Mouse (Mus musculus): ENCODE data around the gene AC170998.1. TPM values are rescaled to one million over a fixed set of nuclear protein-coding genes. Genes with fewer than 3 reads are reported as not detected.
"Not testable (repeated sequence)": the region's sequence is repeated elsewhere in the genome, so short reads cannot be mapped to it uniquely, and the experiment has no call there.

AC170998.1 gene
- total RNA-seq, 2 experiments from 2014 or later: 8.7 TPM; not detected in 1

DNA sequence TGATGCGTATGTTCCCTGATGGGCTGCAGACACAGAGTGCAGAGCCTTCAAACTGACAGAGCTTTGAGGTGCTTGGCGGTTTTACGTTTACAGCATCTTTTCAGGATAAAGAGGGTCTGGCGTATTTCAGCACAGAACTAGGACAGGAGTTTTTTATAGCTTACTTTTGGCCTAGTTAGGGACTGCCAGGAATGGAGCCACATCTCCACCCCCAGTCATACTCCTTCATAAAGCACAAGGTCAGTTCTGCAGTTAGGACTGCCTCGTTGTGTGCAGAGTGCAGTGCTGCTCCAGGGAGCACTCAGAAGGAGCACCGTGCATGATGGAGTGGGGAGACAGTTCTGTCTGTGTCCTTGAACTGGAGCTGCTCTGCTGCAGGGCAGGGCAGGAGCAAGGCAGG lies 19.9 kb downstream of the AC170998.1 start:
- no peak for ATAC-seq (replicated peaks; ENCODE audit: low FRiP score, low TSS enrichment, poor library complexity, severe bottlenecking)

DNA sequence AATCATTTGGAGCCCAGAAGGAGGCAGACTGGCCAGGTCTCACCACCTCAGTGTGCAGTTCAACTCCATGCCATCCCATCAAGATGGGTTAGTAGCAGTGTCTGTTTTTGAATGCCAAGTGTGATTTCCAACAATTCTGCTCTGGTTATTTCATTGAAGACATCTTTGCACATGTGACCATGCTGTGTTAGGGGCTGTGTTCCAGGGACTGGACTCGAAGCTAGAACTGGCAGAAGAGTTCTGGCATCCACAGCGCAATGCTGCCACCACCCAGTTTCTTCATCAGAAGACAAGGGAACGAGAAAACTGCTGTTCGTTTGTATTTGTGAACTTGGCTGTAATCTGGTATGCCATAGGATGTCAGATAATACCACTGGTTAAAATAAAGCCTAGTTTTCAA lies 22.1 kb downstream of the AC170998.1 start:
- no peak for ATAC-seq (replicated peaks; ENCODE audit: low FRiP score, low TSS enrichment, poor library complexity, severe bottlenecking)

DNA sequence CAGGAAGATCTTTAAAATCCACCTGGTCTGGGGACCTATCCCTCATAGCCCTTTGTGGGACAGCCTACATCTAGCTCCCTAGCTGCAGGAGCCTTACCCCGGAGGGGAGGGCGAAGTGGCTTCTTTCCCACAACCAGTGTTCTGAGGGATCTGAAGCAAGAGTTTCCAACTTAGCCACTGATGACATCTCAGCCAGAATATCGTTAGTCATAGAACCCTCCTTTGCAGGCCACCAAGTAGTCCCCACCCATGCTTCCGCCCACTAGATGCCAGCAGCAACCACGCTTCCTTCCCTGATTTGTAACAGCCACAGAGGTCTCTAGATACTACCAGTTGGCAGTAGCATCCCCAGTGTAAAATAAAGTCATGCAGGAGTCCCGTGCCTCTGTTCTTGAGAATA lies 24.7 kb downstream of the AC170998.1 start:
- peak; percentile 21; the same call in 1 of the 2 replicates for ATAC-seq (replicated peaks; ENCODE audit: low FRiP score, low TSS enrichment, poor library complexity, severe bottlenecking)

DNA sequence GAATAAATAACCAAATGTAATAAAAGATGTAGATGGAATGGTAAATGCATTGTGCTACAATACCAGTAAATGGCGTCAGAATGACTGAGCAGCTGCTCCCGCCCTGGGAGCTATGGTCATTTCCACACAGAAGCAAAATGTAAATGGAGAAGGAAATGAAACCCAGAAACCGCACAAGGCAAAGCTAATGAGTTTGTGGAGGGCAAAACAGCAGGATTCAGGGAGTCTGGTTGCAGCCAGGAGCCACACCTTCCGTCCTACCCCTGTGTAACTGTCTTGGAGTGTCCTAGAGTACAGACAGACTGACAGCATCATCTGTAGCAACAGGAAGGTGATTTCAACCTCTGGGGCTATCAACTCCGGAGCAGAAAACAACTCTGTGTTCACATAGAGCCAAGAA lies 30.6 kb downstream of the AC170998.1 start:
- ATAC-seq (replicated peaks; ENCODE audit: low FRiP score, low TSS enrichment, poor library complexity, severe bottlenecking): no peak

DNA sequence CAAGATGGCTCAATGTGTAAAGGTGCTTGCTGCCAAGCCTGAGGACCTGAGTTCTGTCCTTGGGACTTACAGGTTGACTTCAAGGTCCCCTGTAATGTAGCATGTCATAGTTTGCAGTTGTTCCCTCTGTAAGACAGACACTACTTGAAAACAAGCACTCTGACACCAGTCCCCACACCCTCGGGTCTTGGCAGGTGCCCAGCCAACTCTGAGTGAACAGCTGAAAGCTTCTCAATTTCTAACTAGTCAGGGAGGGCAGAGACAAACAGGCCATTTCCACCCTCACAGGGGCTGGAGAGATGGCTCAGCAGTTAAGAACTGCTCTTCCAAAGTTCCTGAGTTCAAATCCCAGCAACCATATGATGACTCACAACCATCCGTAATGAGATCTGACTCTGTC lies 31.6 kb downstream of the AC170998.1 start:
- ATAC-seq (replicated peaks; ENCODE audit: low FRiP score, low TSS enrichment, poor library complexity, severe bottlenecking): no peak

DNA sequence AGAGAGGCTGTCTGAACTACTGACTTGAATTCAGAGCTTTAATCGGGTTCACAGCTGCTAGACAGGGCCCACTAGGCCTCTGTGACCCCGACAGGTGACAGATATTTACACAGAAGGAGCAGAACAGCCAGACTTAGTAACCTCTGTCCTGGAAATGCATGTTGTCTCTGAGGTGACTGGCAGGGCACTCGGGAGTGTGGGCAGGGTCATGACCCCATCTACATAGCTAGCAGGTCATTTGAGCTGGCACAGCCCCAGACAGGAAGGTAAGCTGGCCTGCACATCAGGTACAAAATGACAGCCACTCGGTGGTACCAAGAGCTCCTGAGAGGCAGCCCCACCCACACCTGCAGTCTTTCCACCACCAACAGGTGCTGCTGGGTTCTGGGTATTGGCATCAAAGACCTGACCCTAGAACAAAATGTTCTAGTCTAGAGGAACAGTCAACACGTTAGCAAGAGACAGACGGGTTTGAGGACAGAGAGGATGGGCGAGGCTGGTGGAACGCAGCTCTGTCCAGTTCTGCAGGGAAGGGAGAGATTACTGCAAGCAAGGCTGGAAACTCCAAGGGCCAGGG lies 34.9 kb downstream of the AC170998.1 start:
- ATAC-seq (replicated peaks; ENCODE audit: low FRiP score, low TSS enrichment, poor library complexity, severe bottlenecking): no peak

DNA sequence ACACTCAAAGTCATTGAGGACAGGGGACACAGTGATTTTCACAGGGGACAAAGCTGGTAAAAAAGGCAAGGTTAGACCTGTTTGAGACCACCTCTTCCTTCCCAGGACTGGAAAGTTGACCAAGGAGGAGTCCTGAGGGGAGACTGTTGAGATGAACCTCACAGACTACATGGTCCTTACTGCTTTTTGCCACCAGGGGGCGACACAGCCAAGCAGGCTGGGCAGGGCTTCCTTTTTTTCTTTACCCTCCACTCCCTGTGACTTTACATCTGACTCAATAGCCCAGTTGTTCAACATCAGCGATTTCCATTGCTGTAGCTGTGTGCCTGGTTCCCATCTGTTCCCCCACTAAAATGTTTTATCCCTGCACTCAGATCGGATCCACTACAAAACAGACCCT lies 36.0 kb downstream of the AC170998.1 start:
- ATAC-seq (replicated peaks; ENCODE audit: low FRiP score, low TSS enrichment, poor library complexity, severe bottlenecking): peak; percentile 71

DNA sequence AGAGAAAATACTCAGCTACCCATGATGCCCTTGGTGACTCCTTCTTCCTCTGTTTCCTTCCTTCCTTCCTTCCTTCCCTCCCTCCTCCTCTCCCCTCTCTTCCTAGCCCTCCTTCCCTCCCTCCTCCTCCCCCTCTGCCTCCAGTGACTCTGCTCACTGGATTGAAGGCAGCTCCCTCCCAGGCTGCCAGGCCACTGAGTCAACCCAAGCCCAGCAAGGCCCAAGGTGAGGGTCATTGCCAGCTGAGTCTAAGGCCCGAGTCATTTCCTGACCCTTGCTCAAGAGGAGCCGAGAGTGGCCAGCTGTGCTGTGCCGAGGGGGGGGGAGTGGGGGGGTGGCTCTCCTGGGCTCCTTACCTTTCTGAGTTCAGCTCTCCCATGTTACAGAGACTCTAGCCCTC lies 40.3 kb downstream of the AC170998.1 start:
- no peak for ATAC-seq (replicated peaks; ENCODE audit: low FRiP score, low TSS enrichment, poor library complexity, severe bottlenecking)

DNA sequence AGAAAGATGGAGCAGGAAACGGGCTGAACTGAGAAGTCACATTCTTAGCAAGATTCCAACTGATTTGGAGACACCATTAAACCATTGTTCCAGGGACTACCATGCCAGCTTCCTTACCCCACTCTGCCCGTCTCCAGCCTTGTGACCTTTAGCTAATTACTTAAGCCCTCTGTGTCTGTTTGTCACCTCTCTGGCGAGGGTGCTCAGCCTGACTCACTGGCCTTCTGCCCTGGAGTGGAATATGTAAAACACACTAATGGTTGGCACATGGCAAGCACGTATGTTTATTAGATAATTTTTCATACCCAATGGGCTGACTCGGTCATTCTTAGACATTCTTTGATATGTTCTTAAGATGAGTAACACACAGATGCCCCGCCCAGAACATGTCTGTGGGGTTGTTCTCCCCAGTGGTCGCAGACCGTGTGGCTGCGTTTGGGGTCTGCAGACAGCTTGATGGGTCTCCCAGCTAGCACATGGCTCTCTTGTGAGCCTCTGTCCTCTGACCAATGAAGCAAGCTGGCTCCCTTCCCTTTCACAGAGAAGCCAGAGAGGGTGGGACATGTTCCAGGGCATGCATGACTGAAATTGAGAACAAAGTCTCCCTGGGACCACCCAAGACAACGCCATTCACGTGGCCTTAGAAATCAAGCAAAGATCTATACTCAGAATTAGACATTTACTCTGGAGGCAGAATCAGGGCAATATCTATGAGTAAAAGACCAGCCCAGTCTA lies 41.1 kb downstream of the AC170998.1 start:
- no peak for ATAC-seq (replicated peaks; ENCODE audit: low FRiP score, low TSS enrichment, poor library complexity, severe bottlenecking)

DNA sequence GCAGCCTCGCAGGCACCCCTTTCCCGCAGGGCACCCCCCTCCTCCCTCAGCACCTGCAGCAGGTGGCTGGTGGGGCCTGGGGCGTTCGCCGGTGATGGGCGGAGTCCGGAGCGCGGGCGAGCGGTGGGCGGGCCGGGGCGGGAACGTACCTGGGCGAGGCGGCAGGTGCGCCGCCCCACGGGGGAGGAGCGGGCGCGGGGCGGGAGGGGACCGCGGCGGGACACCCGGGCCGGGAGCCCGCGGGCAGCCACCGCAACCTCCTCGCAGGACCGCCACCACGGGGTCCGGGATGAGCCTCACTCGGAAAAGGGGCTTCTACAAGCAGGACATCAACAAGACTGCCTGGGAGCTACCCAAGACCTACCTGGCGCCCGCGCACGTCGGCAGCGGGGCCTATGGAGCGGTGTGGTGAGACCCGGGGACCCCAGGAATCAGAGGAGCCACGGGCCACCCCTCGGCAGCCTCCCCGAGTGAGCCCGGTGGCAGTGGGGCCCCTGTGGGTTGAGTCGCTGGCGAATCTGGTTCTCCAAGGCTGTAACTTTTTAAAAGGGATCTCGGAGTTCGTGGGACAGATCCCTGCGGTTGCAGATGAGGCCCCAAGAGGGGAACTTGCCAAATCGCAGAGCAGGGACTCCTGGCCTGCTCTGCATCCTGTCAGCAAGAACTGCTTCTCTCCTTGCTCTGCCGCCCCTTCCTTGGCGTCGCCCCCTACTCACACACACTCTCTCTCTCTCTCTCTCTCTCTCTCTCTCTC lies 43.4 kb downstream of the AC170998.1 start, which contains the start of gene Mapk13:
Gene Mapk13, plus strand, starts transcription at position 177 of the 754 bp plus-strand sequence.
- ATAC-seq (replicated peaks; ENCODE audit: low FRiP score, low TSS enrichment, poor library complexity, severe bottlenecking): no peak

DNA sequence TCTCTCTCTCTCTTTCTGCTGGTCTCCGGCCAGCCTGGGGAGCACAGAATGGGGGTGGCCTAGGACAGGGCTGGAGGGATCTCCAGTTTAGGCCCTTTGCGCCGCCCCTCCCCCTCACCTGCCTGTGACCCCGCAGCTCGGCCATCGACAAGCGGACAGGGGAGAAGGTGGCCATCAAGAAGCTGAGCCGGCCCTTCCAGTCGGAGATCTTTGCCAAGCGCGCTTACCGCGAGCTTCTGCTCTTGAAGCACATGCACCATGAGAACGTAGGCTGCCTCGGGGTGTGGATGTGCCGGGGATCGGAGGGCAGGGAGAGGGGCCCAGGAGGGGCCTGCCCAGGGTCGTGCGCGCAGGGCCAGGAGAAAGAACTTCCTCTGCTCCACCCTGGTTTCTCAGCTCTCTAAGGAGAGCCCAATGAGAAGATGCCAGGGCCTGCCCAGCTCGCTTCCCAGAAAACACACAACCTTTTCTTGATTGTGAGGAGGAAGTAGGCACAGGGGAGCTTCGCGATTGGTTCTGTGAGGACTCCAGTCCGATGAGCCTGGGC lies 44.1 kb downstream of the AC170998.1 start:
- no peak; the same call in 1 of the 2 replicates for ATAC-seq (replicated peaks; ENCODE audit: low FRiP score, low TSS enrichment, poor library complexity, severe bottlenecking)

DNA sequence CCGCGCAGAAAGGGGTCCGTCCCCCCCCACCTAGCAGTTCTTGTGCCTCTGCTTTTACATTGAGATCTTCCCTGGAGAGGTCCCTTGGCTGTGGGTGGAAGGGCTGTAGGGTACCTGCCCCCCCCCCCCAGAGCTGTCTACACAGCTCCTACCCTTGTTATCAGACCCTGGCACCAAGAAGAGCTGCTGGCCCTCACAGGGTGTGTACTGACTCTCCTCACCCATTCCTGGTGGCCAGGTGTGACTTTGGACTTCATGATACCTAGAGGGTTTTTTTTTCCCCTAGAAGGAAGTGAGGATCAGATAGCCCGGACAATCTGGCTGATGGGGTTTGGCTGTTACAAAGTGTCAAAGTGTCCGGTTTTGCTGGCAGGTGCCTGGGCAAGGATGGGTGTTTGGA lies 45.4 kb downstream of the AC170998.1 start:
- ATAC-seq (replicated peaks; ENCODE audit: low FRiP score, low TSS enrichment, poor library complexity, severe bottlenecking): no peak

DNA sequence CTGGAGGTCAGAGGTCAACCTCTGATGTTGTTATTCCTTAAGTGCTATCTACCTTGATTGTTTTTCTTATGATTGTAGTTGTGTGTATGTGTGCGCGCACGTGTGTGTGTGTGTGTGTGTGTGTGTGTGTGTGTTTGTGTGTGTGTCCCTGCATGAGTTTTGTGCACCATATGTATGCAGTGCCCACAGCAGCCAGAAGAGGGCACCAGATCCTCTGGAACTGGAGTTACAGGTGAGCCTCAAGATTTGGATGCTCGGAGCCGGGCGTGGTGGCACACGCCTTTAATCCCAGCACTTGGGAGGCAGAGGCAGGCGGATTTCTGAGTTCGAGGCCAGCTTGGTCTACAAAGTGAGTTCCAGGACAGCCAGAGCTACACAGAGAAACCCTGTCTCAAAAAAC lies 48.4 kb downstream of the AC170998.1 start:
- not testable (repeated sequence) for ATAC-seq (replicated peaks; ENCODE audit: low FRiP score, low TSS enrichment, poor library complexity, severe bottlenecking)

DNA sequence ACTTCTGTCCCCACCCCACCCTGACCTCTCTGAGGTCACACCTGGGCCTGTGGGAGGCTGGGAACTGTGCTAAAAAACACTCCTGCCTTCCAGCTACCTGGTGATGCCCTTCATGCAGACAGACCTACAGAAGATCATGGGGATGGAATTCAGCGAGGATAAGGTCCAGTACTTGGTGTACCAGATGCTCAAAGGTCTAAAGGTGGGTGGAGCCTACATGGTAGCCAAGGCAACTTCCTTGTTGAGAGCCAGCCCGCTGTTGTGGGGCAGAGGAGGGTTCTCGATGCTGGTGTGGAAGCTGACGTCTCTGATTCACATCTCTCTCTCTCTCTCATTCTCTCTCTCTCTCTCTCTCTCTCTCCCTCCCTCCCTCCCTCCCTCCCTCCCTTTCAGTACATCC lies 49.3 kb downstream of the AC170998.1 start:
- ATAC-seq (replicated peaks; ENCODE audit: low FRiP score, low TSS enrichment, poor library complexity, severe bottlenecking): no peak

Other genes with a start within 250 kb of the AC170998.1 start
- 19.8 and 32.3 TPM in 2 replicates for gene Fkbp5, start 208.6 kb upstream of the AC170998.1 start, total RNA-seq (2014; fragmentation: Nextera tagmentation)
- gene Fkbp5, start 208.6 kb upstream of the AC170998.1 start, total RNA-seq (2017): 19.9 and 25.1 TPM in 2 replicates
- gene Armc12, start 195.3 kb upstream of the AC170998.1 start, total RNA-seq (2014; fragmentation: Nextera tagmentation): not detected in 2 replicates
- not detected in 2 replicates for gene Armc12, start 195.3 kb upstream of the AC170998.1 start, total RNA-seq (2017)
- not detected in 2 replicates for gene Clpsl2, start 176.7 kb upstream of the AC170998.1 start, total RNA-seq (2014; fragmentation: Nextera tagmentation)
- gene Clpsl2, start 176.7 kb upstream of the AC170998.1 start, total RNA-seq (2017): not detected in 2 replicates
- not detected in 2 replicates for gene Clps, start 165.3 kb upstream of the AC170998.1 start, total RNA-seq (2014; fragmentation: Nextera tagmentation)
- not detected in 2 replicates for gene Clps, start 165.3 kb upstream of the AC170998.1 start, total RNA-seq (2017)
- gene Lhfpl5, start 150.4 kb upstream of the AC170998.1 start, total RNA-seq (2014; fragmentation: Nextera tagmentation): not detected in 2 replicates
- gene Lhfpl5, start 150.4 kb upstream of the AC170998.1 start, total RNA-seq (2017): not detected in 2 replicates
- 141 and 164 TPM in 2 replicates for gene Srpk1, start 103.4 kb upstream of the AC170998.1 start, total RNA-seq (2014; fragmentation: Nextera tagmentation)
- gene Srpk1, start 103.4 kb upstream of the AC170998.1 start, total RNA-seq (2017): 159 and 165 TPM in 2 replicates
- 1.9 and 3.7 TPM in 2 replicates for gene Slc26a8, start 35.9 kb upstream of the AC170998.1 start, total RNA-seq (2014; fragmentation: Nextera tagmentation)
- 1.2 TPM in 1 of 2 replicates, not detected in the other for gene Slc26a8, start 35.9 kb upstream of the AC170998.1 start, total RNA-seq (2017)
- 93.9 and 100 TPM in 2 replicates for gene Mapk14, start 34.8 kb upstream of the AC170998.1 start, total RNA-seq (2014; fragmentation: Nextera tagmentation)
- gene Mapk14, start 34.8 kb upstream of the AC170998.1 start, total RNA-seq (2017): 54.0 and 87.6 TPM in 2 replicates
- gene Mapk13, start 43.2 kb downstream of the AC170998.1 start, total RNA-seq (2014; fragmentation: Nextera tagmentation): not detected in 2 replicates
- gene Mapk13, start 43.2 kb downstream of the AC170998.1 start, total RNA-seq (2017): 0.42 TPM in 1 of 2 replicates, not detected in the other
- 61.1 and 68.0 TPM in 2 replicates for gene Brpf3, start 75.0 kb downstream of the AC170998.1 start, total RNA-seq (2014; fragmentation: Nextera tagmentation)
- gene Brpf3, start 75.0 kb downstream of the AC170998.1 start, total RNA-seq (2017): 5.3 and 6.2 TPM in 2 replicates
- gene Pnpla1, start 132.3 kb downstream of the AC170998.1 start, total RNA-seq (2014; fragmentation: Nextera tagmentation): not detected in 2 replicates
- gene Pnpla1, start 132.3 kb downstream of the AC170998.1 start, total RNA-seq (2017): not detected in 2 replicates
- 0.20 and 0.33 TPM in 2 replicates for gene 4930539E08Rik, start 189.2 kb downstream of the AC170998.1 start, total RNA-seq (2014; fragmentation: Nextera tagmentation)
- gene 4930539E08Rik, start 189.2 kb downstream of the AC170998.1 start, total RNA-seq (2017): 0.23 and 0.66 TPM in 2 replicates
- not detected in 2 replicates for gene Pxt1, start 217.8 kb downstream of the AC170998.1 start, total RNA-seq (2014; fragmentation: Nextera tagmentation)
- not detected in 2 replicates for gene Pxt1, start 217.8 kb downstream of the AC170998.1 start, total RNA-seq (2017)
- gene Kctd20, start 225.9 kb downstream of the AC170998.1 start, total RNA-seq (2014; fragmentation: Nextera tagmentation): 23.5 and 33.8 TPM in 2 replicates
- gene Kctd20, start 225.9 kb downstream of the AC170998.1 start, total RNA-seq (2017): 31.4 and 39.9 TPM in 2 replicates

All from megakaryocyte-erythroid progenitor cell, adult 5-6 weeks (primary cell).